Mouse (Mus musculus): ENCODE data around the gene Lrrc8b. TPM values are rescaled to one million over a fixed set of nuclear protein-coding genes. Genes with fewer than 3 reads are reported as not detected.

The Lrrc8b gene
- total RNA-seq, 1 experiment, result 3.4 TPM

GRCm38 (mm10) chr5:105395188-105395587 lies 20.4 kb upstream of the Lrrc8b start:
- H3K9ac ChIP-seq (ENCODE audit: insufficient read depth, low read depth, low read length, poor library complexity, severe bottlenecking), result no peak overlapping the region
- no peaks in the 10 kb centered on the region for H3K4me1 ChIP-seq (ENCODE audit: control insufficient read depth in 2 of 2, insufficient read depth in 2 of 2, low read length in 2 of 2, poor library complexity in 1 of 2)
- H3K9me3 ChIP-seq (ENCODE audit: control insufficient read depth, insufficient read depth, low read depth, low read length), result 0 out of 2 replicates have a peak, but pooled peaks cover 1% of the 10 kb centered on the region
- no peak overlapping the region for H3K27ac ChIP-seq (ENCODE audit: insufficient read depth, low read depth, low read length, poor library complexity, severe bottlenecking)
- H3K36me3 ChIP-seq (ENCODE audit: control insufficient read depth, insufficient read depth, low read length, poor library complexity, severe bottlenecking), result no peaks in the 10 kb centered on the region
- H3K4me3 ChIP-seq (ENCODE audit: insufficient read depth in 1 of 2, low read depth in 1 of 2, low read length in 2 of 2, poor library complexity in 1 of 2, severe bottlenecking in 1 of 2), result no peak overlapping the region
- DNase-seq (ENCODE audit: low read depth, low spot score), result no peak
- in situ Hi-C loops (cut with MboI; ENCODE audit: low sequenced_read_pairs in 2 of 2, unreplicated experiment in 2 of 2), result no loop called here
- TF ChIP-seq ZNF384 (IDR thresholded peaks at IDR 0.05; ENCODE audit: low read depth, low read length) (no peak), HCFC1 (IDR thresholded peaks at IDR 0.05; ENCODE audit: borderline replicate concordance, insufficient read depth, low read length) (no peak), ZC3H11A (IDR thresholded peaks at IDR 0.05; ENCODE audit: borderline replicate concordance, low read depth, low read length) (no peak), CHD2 (IDR thresholded peaks at IDR 0.05; ENCODE audit: low read depth, low read length) (no peak), MAFK (IDR thresholded peaks at IDR 0.05; ENCODE audit: insufficient read depth, low read depth, low read length) (no peak)

GRCm38 (mm10) chr5:105398966-105399365 lies 16.6 kb upstream of the Lrrc8b start:
- Histone ChIP-seq H3K4me3 (ENCODE audit: insufficient read depth in 1 of 2, low read depth in 1 of 2, low read length in 2 of 2, poor library complexity in 1 of 2, severe bottlenecking in 1 of 2) (no peak overlapping the region), H3K36me3 (ENCODE audit: control insufficient read depth, insufficient read depth, low read length, poor library complexity, severe bottlenecking) (no peaks in the 10 kb centered on the region), H3K9ac (ENCODE audit: insufficient read depth, low read depth, low read length, poor library complexity, severe bottlenecking) (no peak overlapping the region), H3K27ac (ENCODE audit: insufficient read depth, low read depth, low read length, poor library complexity, severe bottlenecking) (no peak overlapping the region), H3K9me3 (ENCODE audit: control insufficient read depth, insufficient read depth, low read depth, low read length) (no peaks in the 10 kb centered on the region), H3K4me1 (ENCODE audit: control insufficient read depth in 2 of 2, insufficient read depth in 2 of 2, low read length in 2 of 2, poor library complexity in 1 of 2) (no peaks in the 10 kb centered on the region)
- in situ Hi-C loops (cut with MboI; ENCODE audit: low sequenced_read_pairs in 2 of 2, unreplicated experiment in 2 of 2), result no loop called here
- TF ChIP-seq HCFC1 (IDR thresholded peaks at IDR 0.05; ENCODE audit: borderline replicate concordance, insufficient read depth, low read length) (no peak), MAFK (IDR thresholded peaks at IDR 0.05; ENCODE audit: insufficient read depth, low read depth, low read length) (no peak), ZC3H11A (IDR thresholded peaks at IDR 0.05; ENCODE audit: borderline replicate concordance, low read depth, low read length) (no peak), CHD2 (IDR thresholded peaks at IDR 0.05; ENCODE audit: low read depth, low read length) (no peak), ZNF384 (IDR thresholded peaks at IDR 0.05; ENCODE audit: low read depth, low read length) (no peak)
- no peak for DNase-seq (ENCODE audit: low read depth, low spot score)

GRCm38 (mm10) chr5:105399631-105400423 lies 15.7 kb upstream of the Lrrc8b start:
- peak; percentile 65 for DNase-seq (ENCODE audit: low read depth, low spot score)
- Histone ChIP-seq H3K9ac (ENCODE audit: insufficient read depth, low read depth, low read length, poor library complexity, severe bottlenecking) (no peak overlapping the region), H3K4me1 (ENCODE audit: control insufficient read depth in 2 of 2, insufficient read depth in 2 of 2, low read length in 2 of 2, poor library complexity in 1 of 2) (no peaks in the 10 kb centered on the region), H3K9me3 (ENCODE audit: control insufficient read depth, insufficient read depth, low read depth, low read length) (no peaks in the 10 kb centered on the region), H3K36me3 (ENCODE audit: control insufficient read depth, insufficient read depth, low read length, poor library complexity, severe bottlenecking) (no peaks in the 10 kb centered on the region), H3K27ac (ENCODE audit: insufficient read depth, low read depth, low read length, poor library complexity, severe bottlenecking) (no peak overlapping the region), H3K4me3 (ENCODE audit: insufficient read depth in 1 of 2, low read depth in 1 of 2, low read length in 2 of 2, poor library complexity in 1 of 2, severe bottlenecking in 1 of 2) (no peak overlapping the region)
- in situ Hi-C loops (cut with MboI; ENCODE audit: low sequenced_read_pairs in 2 of 2, unreplicated experiment in 2 of 2), result loop anchor here in 1 of 2 experiments (10.0 kb wide), 2 partner anchors 245 to 465 kb away; no protein-coding TSS in a partner anchor
- TF ChIP-seq HCFC1 (IDR thresholded peaks at IDR 0.05; ENCODE audit: borderline replicate concordance, insufficient read depth, low read length), result no peak
- TF ChIP-seq ZNF384 (IDR thresholded peaks at IDR 0.05; ENCODE audit: low read depth, low read length), result no peak
- no peak for TF ChIP-seq MAFK (IDR thresholded peaks at IDR 0.05; ENCODE audit: insufficient read depth, low read depth, low read length)
- peak; percentile 79; the same call in 1 of the 2 replicates for TF ChIP-seq ZC3H11A (IDR thresholded peaks at IDR 0.05; ENCODE audit: borderline replicate concordance, low read depth, low read length)
- TF ChIP-seq CHD2 (IDR thresholded peaks at IDR 0.05; ENCODE audit: low read depth, low read length), result no peak

- no peaks in the 10 kb centered on the region for H3K4me1 ChIP-seq (ENCODE audit: control insufficient read depth in 2 of 2, insufficient read depth in 2 of 2, low read length in 2 of 2, poor library complexity in 1 of 2)
- no peaks in the 10 kb centered on the region for H3K36me3 ChIP-seq (ENCODE audit: control insufficient read depth, insufficient read depth, low read length, poor library complexity, severe bottlenecking)
- in situ Hi-C loops (cut with MboI; ENCODE audit: low sequenced_read_pairs in 2 of 2, unreplicated experiment in 2 of 2), result loop anchor here in 1 of 2 experiments (10.0 kb wide), 2 partner anchors 244 to 464 kb away; no protein-coding TSS in a partner anchor
- no peak overlapping the region for H3K27ac ChIP-seq (ENCODE audit: insufficient read depth, low read depth, low read length, poor library complexity, severe bottlenecking)
- H3K9ac ChIP-seq (ENCODE audit: insufficient read depth, low read depth, low read length, poor library complexity, severe bottlenecking), result no peak overlapping the region
- H3K9me3 ChIP-seq (ENCODE audit: control insufficient read depth, insufficient read depth, low read depth, low read length), result no peaks in the 10 kb centered on the region
- TF ChIP-seq CHD2 (IDR thresholded peaks at IDR 0.05; ENCODE audit: low read depth, low read length) (no peak), HCFC1 (IDR thresholded peaks at IDR 0.05; ENCODE audit: borderline replicate concordance, insufficient read depth, low read length) (no peak), MAFK (IDR thresholded peaks at IDR 0.05; ENCODE audit: insufficient read depth, low read depth, low read length) (no peak), ZC3H11A (IDR thresholded peaks at IDR 0.05; ENCODE audit: borderline replicate concordance, low read depth, low read length) (no peak), ZNF384 (IDR thresholded peaks at IDR 0.05; ENCODE audit: low read depth, low read length) (no peak)
- no peak for DNase-seq (ENCODE audit: low read depth, low spot score)
- H3K4me3 ChIP-seq (ENCODE audit: insufficient read depth in 1 of 2, low read depth in 1 of 2, low read length in 2 of 2, poor library complexity in 1 of 2, severe bottlenecking in 1 of 2), result no peak overlapping the region
These were observed 14.9 kb upstream of the Lrrc8b start for GRCm38 (mm10) chr5:105400424-105401375.

All from ES-E14 (cell line).